Mouse (Mus musculus): ENCODE results near the gene Zfp971. TPM values are rescaled to one million over a fixed set of nuclear protein-coding genes. Genes with fewer than 3 reads are reported as not detected.
"Not testable (repeated sequence)": the region's sequence is repeated elsewhere in the genome, so short reads cannot be mapped to it uniquely, and the experiment has no call there.

Zfp971 gene
- 151 and 161 TPM in 2 replicates for total RNA-seq (2014; fragmentation: Nextera tagmentation)
- total RNA-seq (2017), result 45.7 and 53.7 TPM in 2 replicates
- polyA plus RNA-seq (2012), result 2.1 and 2.6 TPM in 2 replicates

DNA sequence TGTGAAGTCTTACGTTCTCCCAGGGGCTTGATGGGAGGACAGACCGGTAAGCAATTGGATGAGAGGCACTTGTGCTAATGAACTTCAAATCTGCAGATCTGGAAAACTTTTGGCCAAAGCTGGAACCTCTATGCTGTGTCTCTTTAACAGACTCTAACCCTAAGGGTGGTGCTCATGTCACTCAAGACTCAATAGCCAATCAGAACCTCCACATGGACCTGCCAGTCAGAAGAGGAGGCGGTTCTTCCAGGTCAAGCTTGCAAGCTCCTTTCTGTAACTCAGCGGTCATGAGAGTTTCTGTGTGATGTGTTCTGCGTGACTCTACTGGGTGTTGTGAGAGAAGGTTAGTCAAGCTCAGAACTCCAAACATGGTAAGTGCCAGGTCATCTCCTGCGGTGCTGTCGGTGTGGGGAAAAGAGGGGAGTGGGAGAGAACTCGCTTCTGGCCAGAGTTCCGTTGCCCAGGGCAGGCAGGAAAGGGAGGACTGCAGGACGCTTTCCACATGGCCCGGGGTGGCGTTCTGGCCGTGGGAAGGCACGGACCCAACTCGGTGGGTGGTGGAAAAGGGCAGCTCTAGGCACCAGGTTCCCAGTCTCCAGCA lies at the start of gene Zfp971:
TSS of gene Zfp971 (plus strand) at position 274 of the 601 bp plus-strand sequence.
- DNase-seq (ENCODE audit: low spot score); H3K36me3 ChIP-seq (replicated peaks); ATAC-seq (ENCODE audit: extremely low read depth, insufficient number of reproducible peaks, low FRiP score, poor library complexity, severe bottlenecking); H3K27me3 ChIP-seq (ENCODE audit: insufficient read depth, low read length); H3K9me3 ChIP-seq (replicated peaks); H3K4me1 ChIP-seq (ENCODE audit: insufficient read depth, low read depth, low read length): not testable (repeated sequence)
- H3K4me3 ChIP-seq (ENCODE audit: low read depth, low read length), result peak within 1 kb of the TSS; percentile 75

DNA sequence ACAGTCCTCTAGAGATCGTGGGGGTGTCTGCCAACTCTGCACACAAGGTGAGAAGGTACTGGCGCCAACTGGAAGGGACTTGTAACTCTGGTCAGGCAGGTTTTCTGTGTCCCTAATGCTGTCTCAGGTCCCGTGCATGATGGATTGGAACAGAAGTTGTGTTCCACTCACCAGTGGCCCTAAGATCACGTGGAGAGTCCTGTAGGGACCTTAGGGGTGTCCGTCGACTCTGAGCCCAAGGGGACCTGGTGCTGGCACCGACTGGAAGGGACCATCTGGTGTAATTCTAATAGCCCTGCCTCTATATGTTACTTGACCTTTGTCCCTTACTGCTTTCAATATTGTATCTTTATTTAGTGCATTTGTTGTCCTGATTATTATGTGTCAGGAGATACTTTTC lies 48.3 kb upstream of the Zfp971 start:
- H3K36me3 ChIP-seq (replicated peaks); H3K27me3 ChIP-seq (ENCODE audit: insufficient read depth, low read length); H3K4me3 ChIP-seq (ENCODE audit: low read depth, low read length); H3K4me1 ChIP-seq (ENCODE audit: insufficient read depth, low read depth, low read length); DNase-seq (ENCODE audit: low spot score); ATAC-seq (ENCODE audit: extremely low read depth, insufficient number of reproducible peaks, low FRiP score, poor library complexity, severe bottlenecking); H3K9me3 ChIP-seq (replicated peaks): not testable (repeated sequence)

GRCm38 (mm10) chr2:178019486-178019885 lies 3.6 kb upstream of the Zfp971 start:
- H3K4me1 ChIP-seq (ENCODE audit: insufficient read depth, low read depth, low read length); H3K4me3 ChIP-seq (ENCODE audit: low read depth, low read length); ATAC-seq (ENCODE audit: extremely low read depth, insufficient number of reproducible peaks, low FRiP score, poor library complexity, severe bottlenecking); DNase-seq (ENCODE audit: low spot score); H3K9me3 ChIP-seq (replicated peaks); H3K27me3 ChIP-seq (ENCODE audit: insufficient read depth, low read length); H3K36me3 ChIP-seq (replicated peaks): not testable (repeated sequence)

- H3K27me3 ChIP-seq (ENCODE audit: insufficient read depth, low read length); H3K36me3 ChIP-seq (replicated peaks); H3K9me3 ChIP-seq (replicated peaks); H3K4me3 ChIP-seq (ENCODE audit: low read depth, low read length); H3K4me1 ChIP-seq (ENCODE audit: insufficient read depth, low read depth, low read length): not testable (repeated sequence)
- ATAC-seq (ENCODE audit: extremely low read depth, insufficient number of reproducible peaks, low FRiP score, poor library complexity, severe bottlenecking) (peak; percentile 60), DNase-seq (ENCODE audit: low spot score) (peak; percentile 3)
Observed at GRCm38 (mm10) chr2:178020773-178021172, 2.3 kb upstream of the Zfp971 start.

DNA sequence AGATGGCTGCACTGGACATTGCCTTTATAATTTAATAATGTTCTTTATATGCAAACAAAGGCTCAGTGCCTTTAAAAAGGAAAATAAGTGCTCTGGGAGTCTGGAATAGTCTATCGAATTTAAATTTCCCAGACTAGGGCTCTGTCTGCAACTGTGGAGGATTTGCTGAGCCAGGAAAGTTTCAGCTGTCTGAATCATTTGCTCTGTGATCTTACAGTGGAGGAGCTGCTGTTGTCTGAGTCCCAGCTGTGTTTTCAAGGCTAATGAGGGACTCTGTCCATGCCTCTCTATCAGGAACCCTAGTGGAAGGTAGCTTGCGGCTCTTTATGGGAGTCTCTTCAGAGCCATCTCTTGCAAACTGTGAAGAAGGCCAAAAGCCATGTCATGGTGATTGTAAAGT lies 777 bp downstream of the Zfp971 start:
- not testable (repeated sequence) for H3K27me3 ChIP-seq (ENCODE audit: insufficient read depth, low read length); H3K9me3 ChIP-seq (replicated peaks); H3K36me3 ChIP-seq (replicated peaks); ATAC-seq (ENCODE audit: extremely low read depth, insufficient number of reproducible peaks, low FRiP score, poor library complexity, severe bottlenecking); H3K4me1 ChIP-seq (ENCODE audit: insufficient read depth, low read depth, low read length); DNase-seq (ENCODE audit: low spot score)
- peak overlapping the region; percentile 75 for H3K4me3 ChIP-seq (ENCODE audit: low read depth, low read length)

DNA sequence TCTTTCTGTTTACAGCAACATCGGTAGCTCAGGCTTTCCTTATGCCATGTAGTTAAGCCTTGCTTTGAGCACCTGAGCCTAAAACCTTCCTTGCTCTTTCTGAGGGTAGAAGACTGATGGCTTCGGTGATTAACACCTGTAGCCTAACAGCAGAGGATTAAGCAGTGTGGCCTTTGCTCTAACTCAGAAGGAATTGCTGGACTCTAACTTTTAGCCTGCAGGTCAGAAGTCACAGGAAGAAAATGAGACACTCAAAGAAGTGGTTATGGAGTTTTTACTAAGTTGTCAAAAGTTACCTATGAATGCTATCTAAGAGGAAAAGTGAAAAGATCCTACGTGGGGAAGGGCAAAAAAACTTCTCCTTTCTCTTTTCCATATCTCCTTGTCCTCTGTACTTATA lies 4.5 kb downstream of the Zfp971 start:
- DNase-seq (ENCODE audit: low spot score); H3K27me3 ChIP-seq (ENCODE audit: insufficient read depth, low read length); H3K36me3 ChIP-seq (replicated peaks); H3K4me3 ChIP-seq (ENCODE audit: low read depth, low read length); H3K4me1 ChIP-seq (ENCODE audit: insufficient read depth, low read depth, low read length); ATAC-seq (ENCODE audit: extremely low read depth, insufficient number of reproducible peaks, low FRiP score, poor library complexity, severe bottlenecking); H3K9me3 ChIP-seq (replicated peaks): not testable (repeated sequence)

DNA sequence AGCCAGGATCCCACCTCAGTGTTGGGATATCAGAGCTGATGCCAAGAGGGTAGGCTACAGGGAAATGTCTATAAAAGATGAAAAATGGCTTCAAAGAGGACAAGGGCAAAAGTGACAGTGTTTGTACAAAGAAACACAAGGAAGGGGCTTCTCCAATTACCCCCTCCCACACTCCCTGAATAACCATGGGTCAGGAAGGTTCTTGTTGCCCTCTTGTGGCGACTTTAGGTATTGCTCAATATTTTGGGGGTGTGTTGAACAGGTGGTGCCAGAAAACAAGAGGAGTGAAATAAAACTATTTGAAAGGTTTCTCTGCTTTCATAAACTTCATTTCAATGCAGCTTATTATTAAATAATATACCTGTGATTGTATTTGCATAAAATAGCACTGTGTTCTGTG lies 35.1 kb downstream of the Zfp971 start:
- ATAC-seq (ENCODE audit: extremely low read depth, insufficient number of reproducible peaks, low FRiP score, poor library complexity, severe bottlenecking) (peak; percentile 54), DNase-seq (ENCODE audit: low spot score) (peak; percentile 26)
- TF ChIP-seq TAL1 (conservative IDR thresholded peaks at IDR 0.05; ENCODE audit: low read depth, low read length) (no peak), CTCF (IDR thresholded peaks at IDR 0.05; ENCODE audit: low read depth, low read length) (peak; percentile 40; the same call in 1 of the 2 replicates)

GRCm38 (mm10) chr2:178078166-178078717 lies 55.2 kb downstream of the Zfp971 start, which contains the start of gene Zfp931:
Zfp931 (minus strand) TSS chr2:178078476.
- not testable (repeated sequence) for DNase-seq (ENCODE audit: low spot score); H3K36me3 ChIP-seq (replicated peaks); H3K4me3 ChIP-seq (ENCODE audit: low read depth, low read length); H3K27me3 ChIP-seq (ENCODE audit: insufficient read depth, low read length); H3K4me1 ChIP-seq (ENCODE audit: insufficient read depth, low read depth, low read length); H3K9me3 ChIP-seq (replicated peaks); ATAC-seq (ENCODE audit: extremely low read depth, insufficient number of reproducible peaks, low FRiP score, poor library complexity, severe bottlenecking)

More for the DNA sequence above, 35.1 kb downstream of the Zfp971 start:
- H3K9me3 ChIP-seq (replicated peaks), result peaks cover 2% of the 10 kb centered on the region; the same call in 1 of the 2 replicates
- H3K4me3 ChIP-seq (ENCODE audit: low read depth, low read length), result no peak overlapping the region
- H3K36me3 ChIP-seq (replicated peaks), result no peaks in the 10 kb centered on the region
- H3K4me1 ChIP-seq (ENCODE audit: insufficient read depth, low read depth, low read length), result no peaks in the 10 kb centered on the region
- no peaks in the 10 kb centered on the region for H3K27me3 ChIP-seq (ENCODE audit: insufficient read depth, low read length)

Other genes starting within 250 kb of the Zfp971 start
- gene Gm14325, start 182.9 kb upstream of the Zfp971 start, total RNA-seq (2014; fragmentation: Nextera tagmentation), result 59.4 and 69.6 TPM in 2 replicates
- 51.1 and 68.8 TPM in 2 replicates for gene Gm14325, start 182.9 kb upstream of the Zfp971 start, total RNA-seq (2017)
- gene Gm14325, start 182.9 kb upstream of the Zfp971 start, polyA plus RNA-seq (2012), result 0.15 and 0.88 TPM in 2 replicates
- not detected in 2 replicates for gene Gm14327, start 126.2 kb upstream of the Zfp971 start, total RNA-seq (2014; fragmentation: Nextera tagmentation)
- 0.52 and 0.82 TPM in 2 replicates for gene Gm14327, start 126.2 kb upstream of the Zfp971 start, total RNA-seq (2017)
- not detected in 2 replicates for gene Gm14327, start 126.2 kb upstream of the Zfp971 start, polyA plus RNA-seq (2012)
- gene Zfp972, start 97.7 kb upstream of the Zfp971 start, total RNA-seq (2014; fragmentation: Nextera tagmentation), result 8.1 and 10.3 TPM in 2 replicates
- gene Zfp972, start 97.7 kb upstream of the Zfp971 start, total RNA-seq (2017), result 21.9 and 22.0 TPM in 2 replicates
- 0.67 and 0.72 TPM in 2 replicates for gene Zfp972, start 97.7 kb upstream of the Zfp971 start, polyA plus RNA-seq (2012)
- gene Gm14326, start 66.0 kb upstream of the Zfp971 start, total RNA-seq (2014; fragmentation: Nextera tagmentation), result 50.0 and 62.9 TPM in 2 replicates
- gene Gm14326, start 66.0 kb upstream of the Zfp971 start, total RNA-seq (2017), result 24.6 and 31.5 TPM in 2 replicates
- gene Gm14326, start 66.0 kb upstream of the Zfp971 start, polyA plus RNA-seq (2012), result 1.7 and 1.8 TPM in 2 replicates
- 2.7 and 3.2 TPM in 2 replicates for gene Zfp931, start 55.2 kb downstream of the Zfp971 start, total RNA-seq (2014; fragmentation: Nextera tagmentation)
- 3.4 and 3.8 TPM in 2 replicates for gene Zfp931, start 55.2 kb downstream of the Zfp971 start, total RNA-seq (2017)
- gene Zfp931, start 55.2 kb downstream of the Zfp971 start, polyA plus RNA-seq (2012), result 0.05 and 0.07 TPM in 2 replicates
- gene Phactr3, start 95.7 kb downstream of the Zfp971 start, total RNA-seq (2014; fragmentation: Nextera tagmentation), result not detected in 2 replicates
- gene Phactr3, start 95.7 kb downstream of the Zfp971 start, total RNA-seq (2017), result 0.05 TPM in 1 of 2 replicates, not detected in the other
- not detected in 2 replicates for gene Phactr3, start 95.7 kb downstream of the Zfp971 start, polyA plus RNA-seq (2012)